Mouse (Mus musculus): Measurements from ENCODE around the gene Rapgef3.

The Rapgef3 gene

DNA sequence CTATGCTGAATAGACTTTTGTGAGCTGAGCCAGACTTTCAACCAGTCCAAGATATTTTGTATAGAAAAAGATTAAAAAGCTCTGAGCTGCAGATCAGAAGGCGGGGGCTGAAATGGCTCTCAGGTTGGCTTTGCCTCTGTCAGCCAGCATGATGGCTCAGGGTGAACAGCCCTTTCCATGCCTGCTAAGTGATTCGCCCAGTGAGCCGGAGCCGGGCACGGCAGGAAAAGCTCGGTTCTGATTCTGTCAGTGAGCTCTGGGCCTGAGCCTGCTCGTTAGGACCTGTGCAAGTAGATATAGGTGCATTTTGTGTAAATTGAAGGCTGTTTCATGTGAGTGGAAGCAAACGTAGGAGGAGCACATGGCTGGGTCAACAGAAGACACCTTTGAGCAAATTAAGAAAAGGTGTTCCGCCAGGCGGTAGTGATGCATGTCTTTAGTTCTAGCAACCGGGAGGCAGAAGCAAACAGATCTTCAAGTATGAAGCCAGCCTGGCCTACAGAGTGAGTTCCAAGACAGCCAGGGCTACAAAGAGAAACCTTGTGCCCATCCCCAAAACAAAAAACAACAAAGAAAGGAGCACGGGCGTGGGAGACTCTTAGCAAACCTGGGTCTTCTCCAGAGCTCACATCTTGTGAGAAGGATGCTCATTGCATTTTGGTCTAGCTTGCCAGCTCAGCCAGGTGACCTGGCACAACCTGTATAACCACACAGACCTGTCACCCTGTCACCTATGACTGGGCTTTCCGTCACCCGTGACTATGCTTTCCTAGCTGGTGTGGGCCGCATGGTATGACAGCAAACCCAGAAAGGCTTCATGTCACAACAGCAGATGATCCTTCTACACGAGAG is 43.2 kb downstream of the Rapgef3 start:
- DNase-seq (ENCODE audit: extremely low read depth, low read depth, low spot score): no peak

DNA sequence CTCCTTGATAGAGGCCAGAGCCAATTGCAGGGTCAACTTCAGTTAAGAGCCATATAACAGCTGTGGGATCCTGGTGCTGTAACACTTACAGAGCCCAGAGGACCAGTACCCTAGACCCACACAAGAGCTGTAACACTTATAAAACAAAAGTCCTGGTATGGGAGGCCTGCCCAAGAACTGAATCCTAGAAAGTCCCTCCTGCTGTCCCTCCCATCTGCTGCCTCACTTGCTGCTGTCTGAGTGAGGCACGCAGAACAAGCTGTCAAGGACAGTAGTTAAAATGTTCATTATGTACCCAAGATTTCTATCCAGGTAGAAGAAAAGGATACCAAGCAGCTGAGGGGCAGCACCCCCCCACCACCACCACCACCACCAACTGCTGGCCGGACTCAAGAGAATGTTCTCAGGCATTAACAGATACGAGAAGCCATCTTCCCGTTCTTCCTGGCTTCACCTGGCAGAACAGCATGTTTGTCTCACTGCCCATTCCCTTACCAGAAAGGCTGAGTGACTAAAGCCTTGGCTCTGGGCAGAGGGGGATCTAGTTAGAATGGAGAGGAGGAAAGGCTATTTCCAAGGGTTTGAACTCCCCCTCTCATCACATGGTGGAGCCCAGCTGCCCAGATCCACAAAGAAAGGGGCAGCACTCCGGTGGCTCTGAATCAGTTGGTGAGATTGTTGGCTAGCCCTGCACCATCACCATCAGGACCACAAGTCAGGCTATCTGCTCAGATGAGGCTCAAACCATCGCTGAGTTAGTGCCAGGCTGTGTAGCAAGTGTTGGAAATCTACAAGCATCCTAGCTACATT is 44.0 kb downstream of the Rapgef3 start:
- DNase-seq (ENCODE audit: extremely low read depth, low read depth, low spot score): no peak

DNA sequence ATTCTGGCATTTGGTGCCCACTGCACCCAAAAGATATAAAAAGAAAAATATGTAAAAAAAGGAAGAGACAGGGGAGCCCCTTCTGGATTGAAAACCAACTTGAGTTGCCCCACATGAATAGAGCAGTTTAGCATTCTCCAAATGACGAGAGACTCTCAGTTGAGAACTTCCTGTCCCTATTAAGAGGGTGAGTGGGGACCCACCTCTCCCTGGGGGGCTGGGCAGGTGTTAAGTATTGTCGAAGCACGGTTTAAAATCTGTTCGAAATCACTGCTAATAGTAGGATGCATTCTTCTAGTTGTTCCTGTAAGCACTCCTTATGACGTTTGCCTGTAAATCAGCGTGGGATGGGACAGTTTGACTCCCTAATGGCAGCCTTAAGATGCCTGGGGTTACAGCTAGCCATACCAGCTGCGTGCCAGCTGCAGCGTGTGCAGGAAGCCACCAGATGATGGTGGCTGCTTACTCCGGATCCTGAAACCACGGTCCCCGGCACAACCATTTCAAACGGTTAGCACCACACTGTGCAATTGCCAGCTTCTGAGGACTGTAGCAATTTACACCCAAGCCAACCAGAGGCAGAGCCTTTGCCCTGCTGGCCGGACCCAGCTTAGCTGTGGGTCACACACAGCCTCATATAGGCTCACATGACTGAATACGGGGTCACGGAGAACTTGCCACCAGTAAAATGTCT is 46.6 kb downstream of the Rapgef3 start:
- DNase-seq (ENCODE audit: extremely low read depth, low read depth, low spot score): no peak

DNA sequence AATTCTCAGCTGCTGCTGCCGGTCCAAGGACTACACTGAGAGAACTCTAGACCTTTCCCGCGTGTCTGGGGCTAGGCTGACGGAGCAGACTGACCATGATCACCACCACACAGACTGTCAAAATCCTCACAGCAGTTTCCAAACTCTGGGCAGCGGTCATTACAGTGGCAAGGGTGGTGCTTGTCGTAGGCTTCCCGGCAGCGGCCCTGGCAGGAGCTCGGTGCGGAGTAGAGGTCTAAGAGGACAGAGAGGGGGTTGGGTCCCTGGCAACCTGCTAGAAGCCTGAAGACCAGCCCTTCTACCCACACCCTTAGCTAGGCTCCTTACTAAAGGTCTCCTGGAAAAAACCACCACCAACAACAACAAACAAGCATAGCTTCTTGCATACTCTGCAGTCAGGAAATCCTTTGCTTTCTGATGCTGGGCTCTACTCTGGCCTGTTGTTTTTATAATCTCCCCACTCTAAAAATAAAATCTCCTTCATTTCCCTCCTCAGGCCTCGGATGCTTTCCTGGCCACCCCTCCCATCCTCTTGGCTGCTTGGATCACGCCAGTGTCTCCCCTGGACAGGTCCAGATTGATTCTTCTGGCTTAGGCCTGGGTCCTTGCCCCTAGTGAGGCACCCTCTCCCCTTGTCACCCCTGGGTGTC is 47.6 kb downstream of the Rapgef3 start:
- DNase-seq (ENCODE audit: extremely low read depth, low read depth, low spot score): no peak

- no peak for DNase-seq (ENCODE audit: extremely low read depth, low read depth, low spot score)
These were observed 48.3 kb downstream of the Rapgef3 start for GRCm38 (mm10) chr15:97719494-97719893.

GRCm38 (mm10) chr15:97718535-97719155 is 49.1 kb downstream of the Rapgef3 start:
- no peak for DNase-seq (ENCODE audit: extremely low read depth, low read depth, low spot score)

DNA sequence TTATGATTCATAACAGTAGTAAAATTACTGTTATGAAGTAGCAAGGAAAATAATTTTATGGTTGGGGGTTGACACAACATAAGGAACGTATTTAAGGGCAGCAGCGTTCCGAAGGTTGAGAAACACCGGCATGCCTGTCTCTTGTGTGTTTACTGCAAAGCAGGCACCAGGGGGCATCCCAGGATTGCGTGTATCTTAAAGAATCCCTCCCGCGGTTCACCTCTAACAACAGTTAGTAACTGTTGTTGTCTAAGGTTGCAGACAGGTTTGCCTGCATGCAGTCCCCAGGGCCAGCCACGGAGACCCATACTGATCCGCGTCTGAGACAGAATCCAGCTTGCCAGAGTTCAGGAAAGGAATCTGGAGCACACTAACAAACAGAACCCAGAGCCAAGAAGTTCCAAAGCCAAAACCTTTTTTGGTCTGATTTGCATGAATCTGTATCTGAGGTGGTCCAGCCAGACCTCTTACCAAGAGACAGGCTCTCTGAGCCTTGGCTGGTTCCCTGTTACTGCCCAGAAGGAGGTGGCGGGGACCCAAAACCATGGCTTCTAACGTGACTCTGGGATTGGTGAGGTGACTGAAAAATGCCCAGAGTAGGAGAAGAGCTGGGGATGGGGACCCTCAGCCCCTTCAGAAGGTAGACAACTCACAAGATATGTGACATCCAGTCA is 49.8 kb downstream of the Rapgef3 start:
- no peak for DNase-seq (ENCODE audit: extremely low read depth, low read depth, low spot score)

DNA sequence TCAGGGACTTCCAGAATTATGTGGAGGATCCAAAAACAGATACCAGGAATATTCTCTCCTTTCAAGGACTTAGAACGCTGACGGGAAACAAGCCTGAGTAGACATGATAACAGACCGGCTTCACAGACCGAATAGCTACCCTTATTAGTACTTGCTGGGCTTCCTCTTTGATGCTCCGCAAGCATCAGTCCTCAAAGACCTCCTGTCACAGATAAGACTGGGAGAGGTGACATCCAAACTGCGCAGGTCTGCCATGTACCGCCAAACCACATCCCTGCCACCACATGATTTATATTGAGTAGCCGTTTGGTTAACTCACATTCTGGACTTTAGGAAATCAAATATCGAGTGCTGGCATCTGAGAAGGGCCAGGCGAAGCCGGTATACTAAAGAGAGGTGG is 51.0 kb downstream of the Rapgef3 start:
- DNase-seq (ENCODE audit: extremely low read depth, low read depth, low spot score): no peak

- no peak for DNase-seq (ENCODE audit: extremely low read depth, low read depth, low spot score)
These were observed 52.0 kb downstream of the Rapgef3 start for GRCm38 (mm10) chr15:97715734-97716133.

- no peak for DNase-seq (ENCODE audit: extremely low read depth, low read depth, low spot score)
These were observed 52.7 kb downstream of the Rapgef3 start for GRCm38 (mm10) chr15:97715083-97715482.

DNA sequence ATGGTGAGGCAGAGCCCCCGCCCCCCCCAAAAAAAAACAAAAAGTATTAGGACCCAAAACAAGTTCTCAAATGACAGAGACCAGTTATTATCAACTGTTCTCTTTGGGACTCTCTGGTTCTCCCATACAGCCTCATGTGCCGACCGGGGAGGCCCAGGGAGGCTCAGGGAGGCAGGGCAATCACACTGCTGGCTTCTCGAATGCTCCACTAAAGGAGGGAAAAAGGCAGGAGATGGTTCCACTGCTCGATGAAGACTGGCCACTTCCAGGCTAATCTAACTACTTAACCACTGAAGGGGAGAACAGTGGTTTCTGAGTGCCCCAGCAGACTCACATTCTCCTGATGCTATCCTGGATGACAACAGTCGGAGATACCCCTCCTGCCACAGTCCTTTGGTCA is 55.2 kb downstream of the Rapgef3 start:
- no peak for DNase-seq (ENCODE audit: extremely low read depth, low read depth, low spot score)

DNA sequence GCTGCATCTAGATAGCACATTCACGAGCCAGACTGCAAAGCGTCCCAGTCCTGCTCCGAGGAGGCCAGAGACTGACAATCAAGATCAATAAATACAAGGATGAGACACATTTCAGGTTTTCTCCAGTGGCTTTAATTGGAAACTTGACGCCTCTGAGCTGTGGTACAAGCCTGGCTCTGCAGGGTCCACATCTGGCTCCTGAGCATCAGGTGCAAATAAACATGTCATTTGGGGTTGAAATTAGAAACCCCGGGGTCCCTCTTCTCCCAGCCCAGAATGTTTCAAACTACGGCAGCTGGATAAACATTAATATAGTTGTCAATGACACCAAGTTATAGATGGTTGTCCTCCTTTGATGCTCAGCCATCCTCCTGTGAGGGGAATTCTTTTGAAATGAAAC is 56.9 kb downstream of the Rapgef3 start:
- DNase-seq (ENCODE audit: extremely low read depth, low read depth, low spot score): no peak

DNA sequence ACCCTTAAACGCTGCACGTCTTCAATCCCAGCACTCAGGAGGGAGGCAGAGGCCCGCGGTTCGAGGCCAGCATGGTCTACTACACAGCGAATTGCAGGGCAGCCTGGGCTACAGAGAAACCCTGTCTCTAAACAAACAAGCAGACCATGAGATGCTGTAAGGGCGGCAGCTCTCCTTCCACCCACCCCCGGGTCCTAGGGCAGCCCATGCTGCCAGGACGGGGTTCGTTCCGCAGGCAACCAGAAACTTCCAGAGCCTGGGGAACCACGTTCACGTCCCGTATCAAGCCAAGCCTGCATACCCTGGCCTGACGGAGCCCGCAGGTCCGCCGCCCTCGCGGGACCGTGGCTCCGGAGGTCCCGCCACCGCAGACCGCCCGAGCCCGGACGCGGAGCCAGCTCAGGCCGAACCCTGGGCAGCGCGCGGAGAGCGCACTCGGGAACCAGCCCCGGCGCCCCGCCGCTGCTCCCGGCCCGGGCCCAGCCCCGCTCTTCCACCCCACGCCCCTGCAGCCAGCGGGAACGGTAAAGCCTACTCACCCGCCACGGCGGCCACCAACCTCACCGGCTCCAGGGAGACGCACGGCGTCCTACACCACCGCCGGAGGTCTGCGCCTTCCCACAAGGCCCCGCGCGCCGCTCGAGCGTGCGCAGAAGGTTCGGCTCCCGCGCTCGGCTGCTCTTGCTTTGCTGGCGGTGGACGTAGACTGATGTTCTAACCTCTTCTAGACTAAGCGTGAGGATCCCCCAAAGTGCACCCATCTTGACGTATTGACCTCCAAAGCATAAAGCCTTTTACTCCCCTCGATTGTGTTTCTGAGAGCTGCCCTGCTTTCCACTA is 62.3 kb downstream of the Rapgef3 start, which contains the start of gene Rpap3:
Rpap3 (minus strand) TSS at position 615 of the 840 bp plus-strand sequence.
- DNase-seq (ENCODE audit: extremely low read depth, low read depth, low spot score): no peak

GRCm38 (mm10) chr15:97696616-97697015 is 71.2 kb downstream of the Rapgef3 start:
- no peak for DNase-seq (ENCODE audit: extremely low read depth, low read depth, low spot score)
